Mouse (Mus musculus) ES-Bruce4 (cell line): ENCODE data around the gene Was.

Source experiments
- CTCF ChIP-seq: IDR thresholded peaks from one replicate; pipeline ENCODE4 v1.8.1; 2011; ENCODE audit warnings: low read depth, low read length
- EP300 ChIP-seq: IDR thresholded peaks from 2 replicates; pipeline ENCODE4 v1.6.1; 2011; ENCODE audit warnings: low read depth, low read length; ENCODE audit not compliant: insufficient read depth
- POLR2A ChIP-seq: IDR thresholded peaks from one replicate; pipeline ENCODE4 v1.8.1; 2011; ENCODE audit warnings: low read length; ENCODE audit not compliant: insufficient read depth

DNA sequence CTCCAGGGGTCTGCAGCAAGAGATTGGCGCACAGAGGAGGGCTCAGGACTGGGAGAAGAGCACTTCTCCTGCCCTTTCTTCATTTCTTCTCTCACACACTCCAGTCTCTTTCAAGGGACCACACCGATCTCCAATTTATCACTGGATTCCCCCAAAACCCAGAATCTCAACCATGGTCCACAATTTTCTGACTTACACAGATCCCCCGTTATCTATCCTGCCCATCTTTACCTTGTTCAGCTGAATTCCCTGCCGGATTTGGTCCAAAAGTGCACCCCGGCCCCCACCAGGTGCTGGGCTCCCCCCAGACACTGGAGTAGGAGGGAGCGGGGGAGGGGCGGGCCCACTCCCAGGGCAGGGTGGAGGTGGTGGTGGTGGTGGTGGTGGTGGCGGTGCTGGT is 4.7 kb downstream of the Was start:
- no peak for TF ChIP-seq POLR2A
- no peak for TF ChIP-seq CTCF
- no peak for TF ChIP-seq EP300
